Mouse (Mus musculus) heart, postnatal 0 days (tissue): ENCODE results near the gene Tln2. TPM values are rescaled to one million over a fixed set of nuclear protein-coding genes. Genes with fewer than 3 reads are reported as not detected.
A peak's percentile ranks its signal among the peaks of the same experiment; 100 is the strongest.

Experiments used
- ATAC-seq: fragments of 200-750 bp; cut with Nextera tagmentation; 2 replicates; pipeline ENCODE4 v1.8.0; 2017; ENCODE audit warnings: low read depth, moderate number of reproducible peaks, moderate library complexity; ENCODE audit not compliant: insufficient read depth
- DNase-seq: peaks from one replicate; pipeline ENCODE4 v3.0.0-alpha.2; 2016; ENCODE audit warnings: low spot score
- H3K27ac ChIP-seq: fragments of 300-500 bp; sonication (generic); 2 replicates; pipeline ENCODE4 v1.5.1; 2014; ENCODE audit warnings: low read depth, mild to moderate bottlenecking
- H3K27me3 ChIP-seq: fragments of 300-500 bp; sonication (generic); 2 replicates; pipeline ENCODE4 v1.6.1; 2014; ENCODE audit warnings: low read length, mixed read lengths; ENCODE audit not compliant: control insufficient read depth, insufficient read depth
- H3K36me3 ChIP-seq: fragments of 300-500 bp; sonication (generic); replicated peaks from 2 replicates; pipeline ENCODE4 v1.6.1; 2014; ENCODE audit warnings: low read length, mixed read lengths; ENCODE audit not compliant: control insufficient read depth, insufficient read depth
- H3K4me1 ChIP-seq: fragments of 300-500 bp; sonication (generic); 2 replicates; pipeline ENCODE4 v1.6.1; 2014; ENCODE audit warnings: antibody characterized with exemption; ENCODE audit not compliant: control insufficient read depth, insufficient read depth
- H3K4me2 ChIP-seq: fragments of 300-500 bp; sonication (generic); 2 replicates; pipeline ENCODE4 v1.6.1; 2014; ENCODE audit warnings: low read depth, mild to moderate bottlenecking, low read length, moderate library complexity
- H3K4me3 ChIP-seq: fragments of 300-500 bp; sonication (generic); 2 replicates; pipeline ENCODE4 v1.5.1; 2014; ENCODE audit warnings: low read depth, low read length
- H3K9ac ChIP-seq: fragments of 300-500 bp; sonication (generic); replicated peaks from 2 replicates; pipeline ENCODE4 v1.6.1; 2014; ENCODE audit warnings: low read depth, low read length, mixed read lengths
- H3K9me3 ChIP-seq: fragments of 300-500 bp; sonication (generic); replicated peaks from 2 replicates; pipeline ENCODE4 v1.6.1; 2016; ENCODE audit warnings: low read length; ENCODE audit not compliant: control insufficient read depth
- CTCF ChIP-seq: IDR thresholded peaks from 2 replicates; pipeline ENCODE4 v1.5.1; 2016; ENCODE audit warnings: antibody characterized with exemption, control low read depth, low read depth
- EP300 ChIP-seq: IDR thresholded peaks from 2 replicates; pipeline ENCODE4 v1.6.1; 2016; ENCODE audit warnings: antibody characterized with exemption, low read depth
- WGBS: fragments of 180-500 bp; shearing (Covaris S2); extraction: QIAGEN DNeasy Blood & Tissue Kit; methylation state at CpG from one replicate; pipeline ENCODE4 v1.1.7; 2014; 5-methylcytosine and 5-hydroxymethylcytosine counted together
- polyA plus RNA-seq: library from polyadenylated mRNA; unstranded; fragments of >200 nt; fragmentation: Nextera tagmentation; extraction: Ambion mirVana; gene quantifications from 2 replicates; pipeline ENCODE4 v1.2.1, GENCODE M21; 2015
- total RNA-seq: library from RNA; depleted of rRNA; stranded (reverse); fragments of >200 nt; gene quantifications from 2 replicates; pipeline ENCODE4 v1.2.3, GENCODE M21; 2014; ENCODE audit warnings: low replicate concordance

Gene Tln2
- total and polyA plus RNA-seq, 2 experiments from 2014 or later, result 67.0 to 92.6 TPM

GRCm38 (mm10) chr9:67533260-67533659, 26.2 kb downstream of the Tln2 start:
- Histone ChIP-seq H3K27ac (no peak overlapping the region), H3K4me1 (peaks cover 19% of the 10 kb centered on the region), H3K27me3 (no peaks in the 10 kb centered on the region), H3K4me2 (no peak overlapping the region), H3K9me3 (no peaks in the 10 kb centered on the region), H3K4me3 (no peak overlapping the region), H3K36me3 (no peaks in the 10 kb centered on the region), H3K9ac (no peak overlapping the region)
- WGBS, result 75% methylated on average over 5 of the region's 5 CpGs
- TF ChIP-seq EP300 (no peak), CTCF (no peak)
- ATAC-seq (no peak), DNase-seq (no peak)

- ATAC-seq (no peak), DNase-seq (no peak)
- Histone ChIP-seq H3K36me3 (no peaks in the 10 kb centered on the region), H3K4me2 (no peak overlapping the region), H3K27ac (no peak overlapping the region), H3K9ac (no peak overlapping the region), H3K4me1 (peaks cover 19% of the 10 kb centered on the region), H3K9me3 (no peaks in the 10 kb centered on the region), H3K4me3 (no peak overlapping the region), H3K27me3 (no peaks in the 10 kb centered on the region)
- WGBS, result 71% methylated on average over 1 of the region's 1 CpGs
- TF ChIP-seq EP300, result no peak
- TF ChIP-seq CTCF, result no peak
Observed at GRCm38 (mm10) chr9:67532631-67533030, 26.9 kb downstream of the Tln2 start.

- Histone ChIP-seq H3K4me2 (peak overlapping the region; percentile 28), H3K4me3 (no peak overlapping the region), H3K4me1 (peaks cover 19% of the 10 kb centered on the region), H3K27me3 (no peaks in the 10 kb centered on the region), H3K9ac (no peak overlapping the region; the same call in 1 of the 2 replicates), H3K36me3 (no peaks in the 10 kb centered on the region), H3K9me3 (no peaks in the 10 kb centered on the region), H3K27ac (peak overlapping the region; percentile 90)
- peak; percentile 76 for ATAC-seq
- peak; percentile 81 for DNase-seq
- TF ChIP-seq CTCF, result no peak
- TF ChIP-seq EP300, result no peak
- 32% methylated on average over 5 of the region's 5 CpGs for WGBS
Observed at GRCm38 (mm10) chr9:67529600-67529999, 29.9 kb downstream of the Tln2 start.

- Histone ChIP-seq H3K27ac (no peak overlapping the region), H3K9ac (no peak overlapping the region), H3K36me3 (no peaks in the 10 kb centered on the region), H3K9me3 (no peaks in the 10 kb centered on the region), H3K4me1 (peaks cover 19% of the 10 kb centered on the region), H3K27me3 (no peaks in the 10 kb centered on the region), H3K4me3 (no peak overlapping the region), H3K4me2 (no peak overlapping the region)
- DNase-seq, result no peak
- TF ChIP-seq CTCF (no peak), EP300 (no peak)
- ATAC-seq, result no peak
- 91% methylated on average over 2 of the region's 2 CpGs for WGBS
Observed at GRCm38 (mm10) chr9:67527726-67528125, 31.8 kb downstream of the Tln2 start.

GRCm38 (mm10) chr9:67521736-67522135, 37.8 kb downstream of the Tln2 start:
- Histone ChIP-seq H3K27ac (no peak overlapping the region), H3K9me3 (no peaks in the 10 kb centered on the region), H3K9ac (no peak overlapping the region), H3K4me3 (no peak overlapping the region), H3K4me1 (peaks cover 8% of the 10 kb centered on the region; the same call in 1 of the 2 replicates), H3K36me3 (no peaks in the 10 kb centered on the region), H3K4me2 (no peak overlapping the region), H3K27me3 (no peaks in the 10 kb centered on the region)
- ATAC-seq (no peak), DNase-seq (no peak)
- WGBS, result 45% methylated on average over 4 of the region's 4 CpGs
- TF ChIP-seq CTCF (no peak), EP300 (no peak)

DNA sequence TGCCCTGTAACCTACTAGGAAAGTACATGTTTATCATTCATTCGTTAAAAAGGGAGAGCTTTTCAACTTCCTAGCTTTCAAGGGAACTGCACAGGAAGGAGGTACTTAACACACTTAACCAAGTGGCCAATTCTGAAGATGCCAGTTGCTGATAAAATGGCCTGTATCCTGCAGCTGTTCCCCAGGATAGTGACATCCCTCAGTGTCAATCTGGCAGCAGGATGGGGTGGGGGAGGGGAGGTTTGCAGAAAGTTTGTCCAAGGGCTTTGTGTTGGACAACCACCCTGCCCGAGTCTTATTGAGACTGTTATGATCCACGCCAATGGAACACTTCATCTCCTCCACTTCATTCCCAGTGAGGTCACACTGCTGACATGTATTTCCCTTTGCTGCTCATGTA, 50.0 kb downstream of the Tln2 start:
- no peak overlapping the region for H3K27ac ChIP-seq
- H3K4me2 ChIP-seq, result no peak overlapping the region
- WGBS, result 28% methylated on average over 3 of the region's 3 CpGs
- H3K36me3 ChIP-seq, result peaks cover 8% of the 10 kb centered on the region; the same call in 1 of the 2 replicates
- H3K4me1 ChIP-seq, result 0 out of 2 replicates have a peak, but pooled peaks cover 8% of the 10 kb centered on the region
- H3K4me3 ChIP-seq, result no peak overlapping the region
- DNase-seq (no peak), ATAC-seq (no peak)
- no peak overlapping the region for H3K9ac ChIP-seq
- H3K9me3 ChIP-seq, result no peaks in the 10 kb centered on the region
- H3K27me3 ChIP-seq, result no peaks in the 10 kb centered on the region
- TF ChIP-seq EP300, result no peak
- no peak for TF ChIP-seq CTCF
